ENCODE assay signal across 8 mouse cellular contexts in genomic region chr15:102146882-102147281, GRCm38 (mm10). TPM values are rescaled to one million over a fixed set of nuclear protein-coding genes. Genes with fewer than 3 reads are reported as not detected.
A peak's percentile ranks its signal among the peaks of the same experiment; 100 is the strongest.
DNase-seq lines count a peak whose midpoint lies in the region; TF ChIP-seq lines count a peak whose summit lies in the region.
"Had no signal": no experiment of that assay in that cellular context is flagged by ENCODE, and none has a peak within 500 bp of the region (broad histone marks: within the 10 kb centered on the region; RNA-seq: fewer than 3 reads in every experiment).

No protein-coding gene starts in this region.

- peak; percentile 79 for TF ChIP-seq CTCF in layer of hippocampus, adult 2 months (conservative IDR thresholded peaks at IDR 0.05)

- intact Hi-C loops in left cerebral cortex, postnatal 10 days (cut with DNase I) = no loop called here

- DNase-seq in layer of hippocampus, adult 2 months (ENCODE audit: low spot score in 2 of 2) = peak in 1 of 2 experiments; percentile 58
- no peak for DNase-seq in layer of hippocampus, adult 9-11 months
- peak; percentile 30 to 39 for DNase-seq in CD8-positive naive resting alpha-beta T cell, adult 2 months (ENCODE audit: low read depth in 2 of 2, low spot score in 2 of 2)
- peak; percentile 41 for DNase-seq in T-cell, adult 2 months (ENCODE audit: low spot score)
- DNase-seq in embryo, embryonic 11 days = peak; percentile 51
- DNase-seq in left cerebral cortex, postnatal 10 days (ENCODE audit: extremely low spot score in 1 of 2, low spot score in 2 of 2) = peak; percentile 29 to 37
- DNase-seq in naive thymus-derived CD4-positive, alpha-beta T cell, adult 2 months (ENCODE audit: low read depth) = peak; percentile 72

- H3K4me3 ChIP-seq in layer of hippocampus, adult 2 months = no peak overlapping the region
- H3K4me3 ChIP-seq: neural tube, embryonic 12.5 days had no signal

- no peak overlapping the region for H3K27ac ChIP-seq in layer of hippocampus, adult 2 months
- H3K27ac ChIP-seq: neural tube, embryonic 12.5 days had no signal

RNA-seq across cellular contexts. Expression of gene Igfbp6, which starts 2.7 kb away (rescaled TPM):
- total RNA-seq in layer of hippocampus, adult 2 months (2021) = 1 to 10 TPM; 6.9 to 7.7 TPM
- 1 to 10 TPM; 3.1 to 4.1 TPM for total RNA-seq in left cerebral cortex, postnatal 10 days (2021)

RNA-seq across cellular contexts. Expression of gene Soat2, which starts 3.4 kb away (rescaled TPM):
- total RNA-seq in layer of hippocampus, adult 2 months (2021) = not detected
- under 1 TPM in 1 of 2 experiments, not detected in 1; 0.16 TPM for total RNA-seq in left cerebral cortex, postnatal 10 days (2021)

RNA-seq across cellular contexts. Expression of gene Spryd3, which starts 10.8 kb away (rescaled TPM):
- 100 to 1,000 TPM; 151 to 155 TPM for total RNA-seq in layer of hippocampus, adult 2 months (2021)
- total RNA-seq in left cerebral cortex, postnatal 10 days (2021) = 100 to 1,000 TPM; 149 to 150 TPM

RNA-seq across cellular contexts. Expression of gene Tns2, which starts 46.7 kb away (rescaled TPM):
- total RNA-seq in layer of hippocampus, adult 2 months (2021) = 10 to 100 TPM; 18.4 to 25.0 TPM
- 10 to 100 TPM; 12.2 to 13.1 TPM for total RNA-seq in left cerebral cortex, postnatal 10 days (2021)

RNA-seq across cellular contexts. Expression of gene Zfp740, which starts 56.2 kb away (rescaled TPM):
- 10 to 100 TPM; 68.3 to 76.5 TPM for total RNA-seq in layer of hippocampus, adult 2 months (2021)
- total RNA-seq in left cerebral cortex, postnatal 10 days (2021) = 10 to 100 TPM; 53.2 to 56.7 TPM
